Mouse (Mus musculus) stomach, postnatal 0 days (tissue): ENCODE measurements at regions not wholly inside any gene's neighbourhood (a gene's known extent, or its start where the extent isn't known, plus 50 kb on each side); places are given as distances from the start of the nearest gene placed in this dataset.

ENCODE experiments used
- ATAC-seq: fragments of 200-750 bp; cut with Nextera tagmentation; 2 replicates; pipeline ENCODE4 v1.8.0; 2017; ENCODE audit not compliant: low FRiP score, low TSS enrichment
- DNase-seq: peaks from one replicate; pipeline ENCODE4 v3.0.0-alpha.2; 2016; ENCODE audit warnings: low spot score
- H3K27ac ChIP-seq: fragments of 300-500 bp; sonication (generic); replicated peaks from 2 replicates; pipeline ENCODE4 v1.5.1; 2014; ENCODE audit warnings: mild to moderate bottlenecking, control low read depth
- H3K27me3 ChIP-seq: fragments of 300-500 bp; sonication (generic); 2 replicates; pipeline ENCODE4 v1.6.1; 2014; ENCODE audit warnings: low read length; ENCODE audit not compliant: control insufficient read depth, insufficient read depth
- H3K36me3 ChIP-seq: fragments of 300-500 bp; sonication (generic); 2 replicates; pipeline ENCODE4 v1.6.1; 2014; ENCODE audit warnings: low read length, mixed read lengths; ENCODE audit not compliant: control insufficient read depth, insufficient read depth
- H3K4me1 ChIP-seq: fragments of 300-500 bp; sonication (generic); replicated peaks from 2 replicates; pipeline ENCODE4 v1.6.1; 2014; ENCODE audit warnings: antibody characterized with exemption; ENCODE audit not compliant: control insufficient read depth, insufficient read depth
- H3K4me2 ChIP-seq: fragments of 300-500 bp; sonication (generic); replicated peaks from 2 replicates; pipeline ENCODE4 v1.6.1; 2014; ENCODE audit warnings: low read depth, mild to moderate bottlenecking, control low read depth, moderate library complexity
- H3K4me3 ChIP-seq: fragments of 300-500 bp; sonication (generic); 2 replicates; pipeline ENCODE4 v1.5.1; 2014; ENCODE audit warnings: low read depth, low read length, control low read depth
- H3K9ac ChIP-seq: fragments of 300-500 bp; sonication (generic); 2 replicates; pipeline ENCODE4 v1.6.1; 2014; ENCODE audit warnings: mild to moderate bottlenecking, low read length, control low read depth, mixed read lengths
- H3K9me3 ChIP-seq: fragments of 300-500 bp; sonication (generic); 2 replicates; pipeline ENCODE4 v1.6.1; 2016; ENCODE audit warnings: low read length; ENCODE audit not compliant: control insufficient read depth
- CTCF ChIP-seq: IDR thresholded peaks from 2 replicates; pipeline ENCODE4 v1.5.1; 2016; ENCODE audit warnings: antibody characterized with exemption, low read depth, mild to moderate bottlenecking, moderate library complexity
- EP300 ChIP-seq: optimal IDR thresholded peaks from 2 replicates; pipeline ENCODE3; 2016; ENCODE audit warnings: antibody characterized with exemption
- WGBS: fragments of 180-500 bp; shearing (Covaris S2); extraction: QIAGEN DNeasy Blood & Tissue Kit; methylation state at CpG from one replicate; pipeline ENCODE4 v1.1.7; 2014; 5-methylcytosine and 5-hydroxymethylcytosine counted together

DNA sequence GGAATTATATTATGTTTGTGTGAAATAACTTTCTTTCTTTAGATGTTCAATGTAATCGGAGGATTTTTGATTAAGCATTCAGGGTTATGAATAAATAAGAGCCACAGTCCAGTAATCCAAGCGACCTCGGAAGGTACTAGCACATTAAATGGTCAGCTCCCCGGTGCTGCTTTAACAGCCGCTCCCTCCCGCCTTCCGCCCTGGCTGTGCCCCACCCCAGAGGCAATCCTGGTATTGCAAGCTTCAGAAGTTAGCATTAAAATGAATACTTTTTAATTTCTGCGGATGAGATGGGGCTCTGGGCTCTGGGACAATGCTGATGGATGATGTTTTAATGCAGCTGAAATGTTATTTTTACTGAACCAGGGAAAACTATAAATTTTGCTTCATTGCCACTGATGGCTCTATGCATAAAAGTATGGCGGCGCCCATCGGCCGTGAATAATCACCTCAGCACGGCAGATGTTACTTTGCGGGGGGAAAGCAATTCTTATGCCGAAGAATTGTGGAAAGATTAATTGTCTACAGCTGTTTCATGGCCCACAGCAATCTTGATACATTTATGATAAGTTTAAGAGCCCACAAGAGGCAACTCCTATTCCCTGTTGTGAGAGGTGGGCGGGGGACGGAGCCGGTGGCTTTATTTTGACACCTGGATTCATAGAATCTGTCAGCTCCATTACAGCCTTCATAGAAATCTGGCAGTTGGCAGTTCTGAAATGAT is 136.5 kb downstream of the Gpat3 start:
- no peak overlapping the region for H3K9ac ChIP-seq
- WGBS, result 63% methylated on average over 18 of the region's 18 CpGs
- TF ChIP-seq EP300 (no peak), CTCF (no peak)
- H3K4me2 ChIP-seq, result no peak overlapping the region
- H3K9me3 ChIP-seq, result no peaks in the 10 kb centered on the region
- H3K36me3 ChIP-seq, result no peaks in the 10 kb centered on the region
- no peaks in the 10 kb centered on the region for H3K27me3 ChIP-seq
- no peaks in the 10 kb centered on the region for H3K4me1 ChIP-seq
- ATAC-seq (no peak), DNase-seq (no peak)
- H3K4me3 ChIP-seq, result no peak overlapping the region
- H3K27ac ChIP-seq, result no peak overlapping the region

- Histone ChIP-seq H3K4me2 (no peak overlapping the region), H3K27ac (no peak overlapping the region), H3K36me3 (no peaks in the 10 kb centered on the region), H3K9ac (no peak overlapping the region), H3K4me1 (no peaks in the 10 kb centered on the region), H3K4me3 (no peak overlapping the region), H3K27me3 (no peaks in the 10 kb centered on the region), H3K9me3 (no peaks in the 10 kb centered on the region)
- TF ChIP-seq CTCF, result no peak
- no peak for TF ChIP-seq EP300
- DNase-seq (no peak), ATAC-seq (no peak)
- WGBS, result 75% methylated on average over 2 of the region's 2 CpGs
Observed at GRCm38 (mm10) chr5:100976736-100977135, 131.2 kb downstream of the Gpat3 start.

DNA sequence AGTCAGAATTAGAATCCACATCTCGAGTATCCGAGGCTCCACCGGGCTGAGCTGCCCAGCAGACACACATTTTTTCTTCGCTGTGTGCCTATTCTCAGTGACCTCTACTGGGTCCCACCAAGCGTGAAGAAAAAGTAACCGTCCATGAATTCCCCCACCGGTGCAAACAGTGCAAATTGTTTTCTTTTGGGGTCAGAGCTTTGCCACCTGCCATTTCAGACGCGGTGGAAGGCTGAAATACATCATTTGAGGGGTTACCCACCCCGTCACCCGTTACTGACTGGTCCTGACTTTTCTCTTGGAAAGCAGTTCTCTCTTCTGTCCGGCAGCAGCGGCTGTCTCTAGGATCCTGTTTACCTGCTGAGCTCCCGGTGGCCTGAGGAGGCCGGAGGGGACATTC is 105.7 kb downstream of the Gpat3 start:
- 41% methylated on average over 15 of the region's 15 CpGs for WGBS

More for the DNA sequence above, 105.7 kb downstream of the Gpat3 start:
- no peak overlapping the region for H3K27ac ChIP-seq
- no peaks in the 10 kb centered on the region for H3K4me1 ChIP-seq
- no peak for ATAC-seq
- no peak for DNase-seq
- no peaks in the 10 kb centered on the region for H3K9me3 ChIP-seq
- no peak overlapping the region for H3K4me2 ChIP-seq
- H3K27me3 ChIP-seq, result no peaks in the 10 kb centered on the region
- no peak overlapping the region for H3K9ac ChIP-seq
- TF ChIP-seq CTCF (no peak), EP300 (no peak)
- H3K4me3 ChIP-seq, result no peak overlapping the region
- no peaks in the 10 kb centered on the region for H3K36me3 ChIP-seq
